ENCODE assay signal across 8 mouse cellular contexts in genomic region chr19:4879324-4879703, GRCm38 (mm10). TPM values are rescaled to one million over a fixed set of nuclear protein-coding genes. Genes with fewer than 3 reads are reported as not detected.
DNase-seq lines count a peak whose midpoint lies in the region; ATAC-seq lines count a peak whose summit lies in the region.
"Had no signal": no experiment of that assay in that cellular context is flagged by ENCODE, and none has a peak within 500 bp of the region (broad histone marks: within the 10 kb centered on the region; RNA-seq: fewer than 3 reads in every experiment).

No protein-coding gene starts in this region.

- H3K4me1 ChIP-seq in neural tube, embryonic 11.5 days (ENCODE audit: control insufficient read depth, insufficient read depth, low read length): peaks cover 6% of the 10 kb centered on the region; the same call in 1 of the 2 replicates
- peaks cover 16% of the 10 kb centered on the region for H3K4me1 ChIP-seq in forebrain, embryonic 15.5 days
- peaks cover 70% of the 10 kb centered on the region for H3K4me1 ChIP-seq in liver, embryonic 15.5 days (replicated peaks)

- peak overlapping the region; percentile 71 for H3K4me2 ChIP-seq in neural tube, embryonic 11.5 days (ENCODE audit: low read depth)
- H3K4me2 ChIP-seq in forebrain, embryonic 15.5 days (replicated peaks): peak overlapping the region; percentile 90
- peak overlapping the region; percentile 95 for H3K4me2 ChIP-seq in liver, embryonic 15.5 days

- H3K36me3 ChIP-seq in neural tube, embryonic 11.5 days (ENCODE audit: control insufficient read depth, insufficient read depth, low read length): no peaks in the 10 kb centered on the region
- no peaks in the 10 kb centered on the region for H3K36me3 ChIP-seq in forebrain, embryonic 15.5 days
- peaks cover 38% of the 10 kb centered on the region for H3K36me3 ChIP-seq in liver, embryonic 15.5 days (replicated peaks)

- H3K9ac ChIP-seq in neural tube, embryonic 11.5 days (ENCODE audit: low read length): no peak overlapping the region
- peak overlapping the region; percentile 84; the same call in 1 of the 2 replicates for H3K9ac ChIP-seq in forebrain, embryonic 15.5 days (replicated peaks)
- peak overlapping the region; percentile 92 for H3K9ac ChIP-seq in liver, embryonic 15.5 days

- no peaks in the 10 kb centered on the region for H3K9me3 ChIP-seq in neural tube, embryonic 11.5 days (ENCODE audit: control insufficient read depth, low read length)
- H3K9me3 ChIP-seq in forebrain, embryonic 15.5 days: no peaks in the 10 kb centered on the region
- H3K9me3 ChIP-seq in liver, embryonic 15.5 days (replicated peaks): no peaks in the 10 kb centered on the region

- H3K4me3 ChIP-seq in neural tube, embryonic 11.5 days (ENCODE audit: low read depth, low read length): peak overlapping the region; percentile 77
- peak overlapping the region; percentile 91 for H3K4me3 ChIP-seq in forebrain, embryonic 15.5 days
- H3K4me3 ChIP-seq in liver, embryonic 15.5 days (replicated peaks): peak overlapping the region; percentile 87

- no peak for DNase-seq in neural tube, embryonic 11.5 days (ENCODE audit: low spot score)
- DNase-seq in neural tube, embryonic 10.5 days (ENCODE audit: extremely low spot score, low spot score): no peak
- DNase-seq in ovary, postnatal 36 days (ENCODE audit: low spot score): no peak
- no peak for DNase-seq in layer of hippocampus, adult 9-11 months
- DNase-seq in spleen, postnatal 4 days (ENCODE audit: low spot score in 2 of 2): no peak
- DNase-seq: lung, adult 18-20 months had no signal

- no peak overlapping the region for H3K27ac ChIP-seq in neural tube, embryonic 11.5 days (ENCODE audit: low read depth, low read length)
- no peak overlapping the region for H3K27ac ChIP-seq in forebrain, embryonic 15.5 days (replicated peaks)
- H3K27ac ChIP-seq in liver, embryonic 15.5 days (replicated peaks): peak overlapping the region; percentile 88

- H3K27me3 ChIP-seq in neural tube, embryonic 11.5 days (ENCODE audit: control insufficient read depth, insufficient read depth, low read length): no peaks in the 10 kb centered on the region
- H3K27me3 ChIP-seq in forebrain, embryonic 15.5 days: peaks cover 3% of the 10 kb centered on the region; the same call in 1 of the 2 replicates
- peaks cover 29% of the 10 kb centered on the region for H3K27me3 ChIP-seq in liver, embryonic 15.5 days

- no peak for ATAC-seq in neural tube, embryonic 11.5 days (ENCODE audit: insufficient read depth, low FRiP score, low TSS enrichment)
- ATAC-seq in forebrain, embryonic 15.5 days (replicated peaks): no peak
- ATAC-seq in liver, embryonic 15.5 days (ENCODE audit: insufficient read depth): no peak

- WGBS in neural tube, embryonic 11.5 days: 67% methylated on average over 10 of the region's 10 CpGs
- WGBS in forebrain, embryonic 15.5 days: 64% methylated on average over 10 of the region's 10 CpGs
- 46% methylated on average over 10 of the region's 10 CpGs for WGBS in liver, embryonic 15.5 days (ENCODE audit: insufficient replicate concordance)

RNA-seq across cellular contexts. Expression of gene Zdhhc24, which starts 0.8 kb away (rescaled TPM):
- polyA plus RNA-seq in neural tube, embryonic 11.5 days (2014; fragmentation: Nextera tagmentation; extraction: Ambion mirVana): 12.1 and 14.1 TPM in 2 replicates
- polyA plus RNA-seq in forebrain, embryonic 15.5 days (2015; fragmentation: Nextera tagmentation; extraction: Ambion mirVana): 21.3 and 22.7 TPM in 2 replicates
- polyA plus RNA-seq in liver, embryonic 15.5 days (2015; fragmentation: Nextera tagmentation; extraction: Ambion mirVana): 9.7 and 10.9 TPM in 2 replicates

RNA-seq across cellular contexts. Expression of gene Actn3, which starts 1.6 kb away (rescaled TPM):
- 5.9 and 6.5 TPM in 2 replicates for polyA plus RNA-seq in neural tube, embryonic 11.5 days (2014; fragmentation: Nextera tagmentation; extraction: Ambion mirVana)
- 0.73 and 0.84 TPM in 2 replicates for polyA plus RNA-seq in forebrain, embryonic 15.5 days (2015; fragmentation: Nextera tagmentation; extraction: Ambion mirVana)
- polyA plus RNA-seq in liver, embryonic 15.5 days (2015; fragmentation: Nextera tagmentation; extraction: Ambion mirVana): 0.85 and 1.2 TPM in 2 replicates

RNA-seq across cellular contexts. Expression of gene Ctsf, which starts 24.4 kb away (rescaled TPM):
- polyA plus RNA-seq in neural tube, embryonic 11.5 days (2014; fragmentation: Nextera tagmentation; extraction: Ambion mirVana): 40.6 and 41.8 TPM in 2 replicates
- 56.8 and 61.7 TPM in 2 replicates for polyA plus RNA-seq in forebrain, embryonic 15.5 days (2015; fragmentation: Nextera tagmentation; extraction: Ambion mirVana)
- 25.8 and 28.8 TPM in 2 replicates for polyA plus RNA-seq in liver, embryonic 15.5 days (2015; fragmentation: Nextera tagmentation; extraction: Ambion mirVana)

RNA-seq across cellular contexts. Expression of gene Bbs1, which starts 27.1 kb away (rescaled TPM):
- 4.8 and 7.9 TPM in 2 replicates for polyA plus RNA-seq in neural tube, embryonic 11.5 days (2014; fragmentation: Nextera tagmentation; extraction: Ambion mirVana)
- 9.7 and 10.6 TPM in 2 replicates for polyA plus RNA-seq in forebrain, embryonic 15.5 days (2015; fragmentation: Nextera tagmentation; extraction: Ambion mirVana)
- polyA plus RNA-seq in liver, embryonic 15.5 days (2015; fragmentation: Nextera tagmentation; extraction: Ambion mirVana): 1.0 TPM in 2 replicates

RNA-seq across cellular contexts. Expression of gene Ccdc87, which starts 40.1 kb away (rescaled TPM):
- polyA plus RNA-seq in neural tube, embryonic 11.5 days (2014; fragmentation: Nextera tagmentation; extraction: Ambion mirVana): 0.13 TPM in 1 of 2 replicates, not detected in the other
- 0.41 and 0.74 TPM in 2 replicates for polyA plus RNA-seq in forebrain, embryonic 15.5 days (2015; fragmentation: Nextera tagmentation; extraction: Ambion mirVana)
- not detected in 2 replicates for polyA plus RNA-seq in liver, embryonic 15.5 days (2015; fragmentation: Nextera tagmentation; extraction: Ambion mirVana)
